Mouse (Mus musculus) heart, embryonic 12.5 days (tissue): ENCODE measurements around the gene Tmem259. TPM values are rescaled to one million over a fixed set of nuclear protein-coding genes. Genes with fewer than 3 reads are reported as not detected.
A peak's percentile ranks its signal among the peaks of the same experiment; 100 is the strongest.

Experiments used
- ATAC-seq: fragments of 200-750 bp; cut with Nextera tagmentation; 2 replicates; pipeline ENCODE4 v1.8.0; 2017; ENCODE audit warnings: moderate TSS enrichment, moderate library complexity; ENCODE audit not compliant: insufficient number of reproducible peaks, low FRiP score
- H3K27ac ChIP-seq: fragments of 300-500 bp; sonication (generic); 2 replicates; pipeline ENCODE4 v1.5.1; 2016; ENCODE audit warnings: mild to moderate bottlenecking, moderate library complexity; ENCODE audit not compliant: poor library complexity, severe bottlenecking
- H3K27me3 ChIP-seq: fragments of 300-500 bp; sonication (generic); replicated peaks from 2 replicates; pipeline ENCODE4 v1.6.1; 2016; ENCODE audit warnings: mild to moderate bottlenecking, moderate library complexity
- H3K36me3 ChIP-seq: fragments of 300-500 bp; sonication (generic); 2 replicates; pipeline ENCODE4 v1.6.1; 2016; ENCODE audit warnings: mild to moderate bottlenecking, moderate library complexity
- H3K4me1 ChIP-seq: fragments of 300-500 bp; sonication (generic); replicated peaks from 2 replicates; pipeline ENCODE4 v1.6.1; 2016; ENCODE audit warnings: mild to moderate bottlenecking
- H3K4me2 ChIP-seq: fragments of 300-500 bp; sonication (generic); 2 replicates; pipeline ENCODE4 v1.6.1; 2016; ENCODE audit warnings: mild to moderate bottlenecking, moderate library complexity
- H3K4me3 ChIP-seq: fragments of 300-500 bp; sonication (generic); 2 replicates; pipeline ENCODE4 v1.5.1; 2016; ENCODE audit warnings: mild to moderate bottlenecking
- H3K9ac ChIP-seq: fragments of 300-500 bp; sonication (generic); 2 replicates; pipeline ENCODE4 v1.6.1; 2016; ENCODE audit warnings: mild to moderate bottlenecking, moderate library complexity
- H3K9me3 ChIP-seq: fragments of 300-500 bp; sonication (generic); replicated peaks from 2 replicates; pipeline ENCODE4 v1.6.1; 2016; ENCODE audit warnings: mild to moderate bottlenecking, moderate library complexity
- WGBS: fragments of 180-500 bp; shearing (Covaris S2); methylation state at CpG from one replicate; pipeline ENCODE4 v1.1.7; 2016; 5-methylcytosine and 5-hydroxymethylcytosine counted together
- polyA plus RNA-seq: library from polyadenylated mRNA; unstranded; fragments of >200 nt; fragmentation: Nextera tagmentation; extraction: Ambion mirVana; gene quantifications from 2 replicates; pipeline ENCODE4 v1.2.1, GENCODE M21; 2016

Tmem259 gene
- polyA plus RNA-seq, 1 experiment from 2014 or later: 20.8 TPM

DNA sequence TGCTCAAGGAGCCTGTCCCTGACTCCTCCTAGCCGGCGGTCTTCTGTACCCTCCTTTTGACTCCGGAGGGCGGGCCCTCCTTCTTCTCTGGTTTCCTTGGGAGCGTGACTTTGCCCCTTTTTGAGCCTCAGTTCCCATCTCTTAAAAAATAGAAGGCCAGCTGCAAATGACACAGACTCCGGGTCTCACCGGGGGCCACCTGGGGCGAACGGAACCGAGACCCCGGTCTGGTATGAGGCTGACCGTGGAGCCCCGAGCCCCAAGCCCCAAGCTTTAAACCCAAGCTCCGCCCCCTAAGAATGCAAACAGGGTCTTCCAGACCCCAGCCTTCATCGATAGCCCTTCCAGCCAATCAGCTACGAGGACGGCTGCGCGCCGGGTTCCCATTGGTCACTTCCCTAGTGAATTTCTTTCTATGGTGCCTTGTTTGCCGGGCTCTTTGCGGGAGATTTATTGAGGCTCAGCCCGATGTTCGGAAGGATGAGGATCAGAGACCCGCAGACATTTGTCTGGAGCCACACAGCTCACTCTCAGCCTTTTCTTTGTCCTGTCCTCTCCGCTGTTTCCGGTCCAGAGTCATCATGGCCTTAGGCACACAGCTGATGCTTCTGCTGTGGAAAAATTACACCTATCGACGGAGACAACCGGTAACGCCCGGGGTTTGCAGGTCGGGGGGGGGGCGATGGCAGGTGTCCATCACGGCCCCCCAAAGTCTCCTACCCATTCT lies 13.1 kb upstream of the Tmem259 start:
- under 1% methylated on average over 35 of the region's 35 CpGs for WGBS
- Histone ChIP-seq H3K4me1 (peaks cover 20% of the 10 kb centered on the region), H3K9ac (peak overlapping the region; percentile 75), H3K27ac (peak overlapping the region; percentile 61), H3K9me3 (0 out of 2 replicates have a peak, but pooled peaks cover 5% of the 10 kb centered on the region), H3K36me3 (peaks cover 33% of the 10 kb centered on the region), H3K4me3 (peak overlapping the region; percentile 61), H3K4me2 (peak overlapping the region; percentile 93), H3K27me3 (peaks cover 29% of the 10 kb centered on the region)
- ATAC-seq: peak; percentile 68

DNA sequence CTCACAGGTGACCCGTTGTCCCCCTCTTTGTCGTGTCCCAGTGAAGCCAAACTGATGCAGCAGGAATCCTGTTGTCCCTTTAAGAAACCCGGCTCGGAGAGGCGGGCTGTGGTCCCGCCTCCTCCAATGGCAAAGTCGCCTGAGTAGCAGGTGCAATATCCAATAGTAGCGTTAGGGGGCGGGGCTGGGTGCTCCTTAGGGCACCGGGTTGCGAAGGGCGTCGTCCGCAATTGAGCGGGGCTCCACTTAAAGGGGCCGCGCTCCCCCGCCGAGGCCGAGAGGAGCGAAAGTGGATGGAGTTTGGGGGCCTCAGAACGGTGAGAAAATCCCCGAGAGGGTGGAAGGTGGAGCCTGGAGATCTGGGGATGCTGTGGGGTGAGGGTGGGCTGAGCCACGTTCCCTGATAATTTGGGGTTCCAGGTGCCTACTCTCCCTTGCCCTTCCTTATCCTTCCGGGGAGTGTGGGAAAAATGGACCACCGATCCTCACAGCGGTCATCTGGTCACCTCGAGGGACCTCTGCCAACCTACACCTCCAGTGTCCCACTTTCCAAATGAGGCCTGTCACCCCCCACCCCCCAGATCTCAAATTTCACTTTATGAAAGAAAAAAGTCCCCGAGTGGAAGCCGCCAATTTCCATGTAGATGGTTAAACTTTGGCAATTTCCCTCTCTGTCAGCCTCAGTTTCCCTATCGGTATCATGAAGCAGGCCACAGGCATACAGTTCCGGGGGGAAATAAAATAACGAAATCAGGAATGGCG lies 12.3 kb upstream of the Tmem259 start, which contains the start of gene Abca7:
Gene Abca7 (plus strand): TSS at position 223 of the 762 bp plus-strand sequence.
- peaks cover 8% of the 10 kb centered on the region; the same call in 1 of the 2 replicates for H3K9me3 ChIP-seq
- H3K4me3 ChIP-seq: peak within 1 kb of the TSS; percentile 61
- peaks cover 40% of the 10 kb centered on the region for H3K36me3 ChIP-seq
- under 1% methylated on average over 34 of the region's 34 CpGs for WGBS
- peaks cover 20% of the 10 kb centered on the region for H3K4me1 ChIP-seq
- H3K4me2 ChIP-seq: peak within 1 kb of the TSS; percentile 93
- ATAC-seq: peak; percentile 88
- peaks cover 22% of the 10 kb centered on the region for H3K27me3 ChIP-seq
- peak within 1 kb of the TSS; percentile 75 for H3K9ac ChIP-seq
- H3K27ac ChIP-seq: peak within 1 kb of the TSS; percentile 61

DNA sequence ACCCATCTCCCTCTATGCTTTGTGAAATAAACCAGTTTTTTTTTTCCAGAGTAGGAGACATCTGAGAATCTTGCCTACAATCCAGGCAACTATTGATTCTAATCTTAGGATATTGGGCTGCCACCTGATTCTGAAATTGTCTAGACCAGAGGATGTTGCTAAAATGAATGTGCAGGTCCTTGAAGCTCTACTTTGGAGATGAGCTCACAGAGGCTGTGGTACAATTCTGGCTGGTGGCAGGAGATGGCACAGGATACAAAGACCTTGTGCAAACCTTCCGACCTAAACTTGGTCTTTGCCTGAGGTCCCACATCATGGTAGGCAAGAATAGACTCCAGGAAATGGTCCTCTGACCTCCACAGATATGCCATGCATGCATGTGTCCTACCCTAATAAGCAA lies 11.5 kb upstream of the Tmem259 start:
- H3K9me3 ChIP-seq: peaks cover 12% of the 10 kb centered on the region; the same call in 1 of the 2 replicates
- H3K4me3 ChIP-seq: no peak overlapping the region
- H3K4me1 ChIP-seq: peaks cover 26% of the 10 kb centered on the region
- peaks cover 16% of the 10 kb centered on the region for H3K27me3 ChIP-seq
- WGBS: 74% methylated on average over 1 of the region's 1 CpGs
- no peak overlapping the region for H3K9ac ChIP-seq
- ATAC-seq: no peak
- H3K4me2 ChIP-seq: no peak overlapping the region
- no peak overlapping the region; the same call in 1 of the 2 replicates for H3K27ac ChIP-seq
- H3K36me3 ChIP-seq: peaks cover 48% of the 10 kb centered on the region

DNA sequence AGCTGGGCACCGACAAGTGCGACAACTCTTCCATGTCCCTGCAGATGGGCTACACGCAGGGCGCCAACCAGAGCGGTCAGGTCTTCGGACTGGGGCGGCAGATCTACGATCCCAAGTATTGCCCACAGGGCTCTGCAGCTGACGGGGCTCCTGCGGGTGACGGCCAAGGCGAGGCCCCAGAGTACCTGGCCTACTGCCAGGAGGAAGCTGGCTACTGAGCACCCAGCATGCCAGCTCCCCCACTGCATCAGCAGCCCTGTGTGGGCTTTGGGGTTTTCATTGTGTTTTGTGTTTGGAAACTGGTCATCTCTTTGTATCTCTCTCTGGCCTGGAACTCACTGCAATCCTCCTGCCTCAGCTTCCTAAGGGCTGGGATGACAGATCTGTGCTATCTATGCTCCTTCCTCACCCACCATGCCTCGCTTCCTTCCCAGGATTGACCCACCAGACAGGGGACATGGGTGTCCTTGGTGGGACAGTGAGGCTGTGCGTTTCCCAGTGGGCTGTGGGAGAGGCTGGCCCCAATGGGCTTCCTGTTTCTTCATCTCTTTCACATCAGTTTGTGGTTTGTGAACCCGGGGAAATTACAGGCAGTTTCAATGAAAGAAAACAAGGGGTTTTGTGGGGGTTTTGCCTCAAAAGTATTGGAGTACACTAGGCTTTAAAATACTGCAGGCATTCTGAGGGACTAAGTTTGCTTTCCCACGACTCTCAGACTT lies 10.4 kb upstream of the Tmem259 start:
- no peak overlapping the region for H3K4me2 ChIP-seq

DNA sequence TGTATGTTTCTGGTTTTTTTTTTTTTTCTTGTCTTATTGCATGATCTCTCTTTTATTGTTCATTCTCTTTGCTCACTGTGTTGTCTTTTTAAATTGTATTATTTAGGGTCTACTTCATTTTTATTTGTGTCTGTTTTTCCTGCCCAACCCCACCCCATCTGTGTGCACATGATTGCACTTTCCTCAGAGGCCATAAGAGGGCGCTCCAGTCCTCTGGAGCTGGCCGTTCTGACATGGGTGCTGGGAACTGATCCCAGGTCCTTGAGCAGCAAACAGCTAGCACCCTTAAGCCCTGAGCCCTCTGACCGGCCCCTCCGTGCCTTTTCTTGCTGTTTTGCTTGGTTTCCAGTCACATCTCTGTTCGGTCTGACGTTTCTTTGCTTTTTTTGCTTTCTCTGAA lies 7.4 kb upstream of the Tmem259 start:
- 88% methylated on average over 6 of the region's 6 CpGs for WGBS
- no peak overlapping the region for H3K4me3 ChIP-seq
- peaks cover 49% of the 10 kb centered on the region for H3K36me3 ChIP-seq
- no peaks in the 10 kb centered on the region for H3K27me3 ChIP-seq
- no peak overlapping the region for H3K4me2 ChIP-seq
- H3K4me1 ChIP-seq: peaks cover 39% of the 10 kb centered on the region
- H3K27ac ChIP-seq: no peak overlapping the region
- H3K9ac ChIP-seq: no peak overlapping the region
- H3K9me3 ChIP-seq: peaks cover 12% of the 10 kb centered on the region; the same call in 1 of the 2 replicates
- ATAC-seq: no peak

More for the DNA sequence above, 10.4 kb upstream of the Tmem259 start:
- H3K4me1 ChIP-seq: peaks cover 34% of the 10 kb centered on the region
- H3K4me3 ChIP-seq: no peak overlapping the region
- peaks cover 49% of the 10 kb centered on the region for H3K36me3 ChIP-seq
- ATAC-seq: no peak
- 86% methylated on average over 16 of the region's 16 CpGs for WGBS
- peaks cover 12% of the 10 kb centered on the region; the same call in 1 of the 2 replicates for H3K9me3 ChIP-seq
- peaks cover 12% of the 10 kb centered on the region for H3K27me3 ChIP-seq
- no peak overlapping the region for H3K9ac ChIP-seq
- no peak overlapping the region for H3K27ac ChIP-seq

DNA sequence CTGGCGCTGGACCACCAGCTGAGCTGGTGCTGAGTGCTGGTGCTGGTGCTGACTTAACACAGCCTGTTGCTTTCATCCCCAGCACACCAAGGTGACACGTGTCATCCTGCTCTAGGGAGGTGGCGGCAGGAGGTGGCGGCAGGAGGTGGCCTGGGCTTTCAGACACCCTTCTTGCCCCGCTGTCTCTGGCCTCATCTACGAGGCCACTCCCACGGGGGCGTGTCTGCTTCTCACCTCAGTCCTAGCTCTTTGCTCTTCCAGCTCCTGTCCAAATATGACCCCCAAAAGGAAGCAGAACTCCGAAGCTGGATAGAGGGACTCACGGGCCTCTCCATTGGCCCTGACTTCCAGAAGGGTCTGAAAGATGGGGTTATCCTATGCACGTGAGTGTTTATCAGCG lies 7.0 kb upstream of the Tmem259 start:
- no peak for ATAC-seq
- Histone ChIP-seq H3K4me3 (no peak overlapping the region), H3K9ac (no peak overlapping the region), H3K36me3 (peaks cover 49% of the 10 kb centered on the region), H3K27me3 (no peaks in the 10 kb centered on the region), H3K4me1 (peaks cover 43% of the 10 kb centered on the region), H3K4me2 (peak overlapping the region; percentile 37), H3K27ac (no peak overlapping the region), H3K9me3 (peaks cover 12% of the 10 kb centered on the region; the same call in 1 of the 2 replicates)
- 72% methylated on average over 12 of the region's 12 CpGs for WGBS

DNA sequence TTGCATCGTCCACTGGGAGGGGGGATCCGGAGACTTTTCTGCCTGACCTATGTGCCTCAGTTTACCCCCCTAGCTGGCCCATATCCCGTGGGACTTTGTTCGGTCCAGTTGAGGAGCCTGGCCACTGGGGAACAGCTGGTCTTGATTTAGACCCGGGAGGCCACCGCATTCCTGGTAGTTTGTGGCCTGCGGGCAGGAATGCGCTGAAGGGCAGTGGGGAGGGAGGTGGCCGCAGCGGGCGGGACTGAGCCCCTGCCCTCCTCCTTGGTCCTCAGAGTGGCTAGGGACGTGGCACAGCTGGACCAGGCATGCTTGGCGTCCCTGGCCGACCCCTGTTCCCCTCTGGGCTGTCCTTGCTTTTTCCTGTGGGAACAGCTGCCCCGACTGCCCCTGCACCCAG lies 5.7 kb upstream of the Tmem259 start:
- Histone ChIP-seq H3K4me1 (peaks cover 49% of the 10 kb centered on the region), H3K9me3 (peaks cover 12% of the 10 kb centered on the region; the same call in 1 of the 2 replicates), H3K4me2 (peak overlapping the region; percentile 90), H3K27me3 (no peaks in the 10 kb centered on the region), H3K4me3 (peak overlapping the region; percentile 82), H3K36me3 (peaks cover 43% of the 10 kb centered on the region), H3K9ac (peak overlapping the region; percentile 89), H3K27ac (peak overlapping the region; percentile 94)
- ATAC-seq: no peak
- 12% methylated on average over 15 of the region's 15 CpGs for WGBS

DNA sequence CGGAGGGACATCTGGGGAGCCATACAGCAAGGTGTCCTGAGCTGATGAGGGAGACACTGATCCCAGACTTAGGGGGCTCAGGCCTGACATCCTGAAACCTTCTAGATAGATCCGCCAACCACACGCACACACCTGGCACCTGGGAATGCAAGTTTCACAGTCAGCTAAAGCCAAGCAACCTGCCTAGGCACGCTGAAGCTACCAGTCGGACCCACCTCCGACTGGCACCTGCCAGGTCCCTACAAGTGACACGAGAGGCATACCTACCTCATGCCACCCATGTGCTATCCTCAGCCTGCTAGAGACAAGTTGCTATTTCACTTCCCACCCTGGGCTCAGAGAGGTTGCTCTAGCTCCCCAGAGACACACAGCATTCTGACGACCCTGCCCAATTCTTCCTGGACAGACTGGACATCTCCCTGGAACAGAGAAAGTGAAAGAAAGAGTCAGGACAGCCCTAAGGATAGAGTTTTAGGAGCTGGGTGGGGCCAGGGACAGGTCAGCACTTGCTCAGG lies 5.2 kb upstream of the Tmem259 start:
- WGBS: 27% methylated on average over 8 of the region's 8 CpGs
- peak overlapping the region; percentile 82 for H3K4me3 ChIP-seq
- no peak for ATAC-seq
- H3K9me3 ChIP-seq: peaks cover 12% of the 10 kb centered on the region; the same call in 1 of the 2 replicates
- H3K4me2 ChIP-seq: peak overlapping the region; percentile 90
- peak overlapping the region; percentile 89 for H3K9ac ChIP-seq
- peak overlapping the region; percentile 94 for H3K27ac ChIP-seq
- H3K36me3 ChIP-seq: peaks cover 37% of the 10 kb centered on the region
- peaks cover 48% of the 10 kb centered on the region for H3K4me1 ChIP-seq
- no peaks in the 10 kb centered on the region for H3K27me3 ChIP-seq

DNA sequence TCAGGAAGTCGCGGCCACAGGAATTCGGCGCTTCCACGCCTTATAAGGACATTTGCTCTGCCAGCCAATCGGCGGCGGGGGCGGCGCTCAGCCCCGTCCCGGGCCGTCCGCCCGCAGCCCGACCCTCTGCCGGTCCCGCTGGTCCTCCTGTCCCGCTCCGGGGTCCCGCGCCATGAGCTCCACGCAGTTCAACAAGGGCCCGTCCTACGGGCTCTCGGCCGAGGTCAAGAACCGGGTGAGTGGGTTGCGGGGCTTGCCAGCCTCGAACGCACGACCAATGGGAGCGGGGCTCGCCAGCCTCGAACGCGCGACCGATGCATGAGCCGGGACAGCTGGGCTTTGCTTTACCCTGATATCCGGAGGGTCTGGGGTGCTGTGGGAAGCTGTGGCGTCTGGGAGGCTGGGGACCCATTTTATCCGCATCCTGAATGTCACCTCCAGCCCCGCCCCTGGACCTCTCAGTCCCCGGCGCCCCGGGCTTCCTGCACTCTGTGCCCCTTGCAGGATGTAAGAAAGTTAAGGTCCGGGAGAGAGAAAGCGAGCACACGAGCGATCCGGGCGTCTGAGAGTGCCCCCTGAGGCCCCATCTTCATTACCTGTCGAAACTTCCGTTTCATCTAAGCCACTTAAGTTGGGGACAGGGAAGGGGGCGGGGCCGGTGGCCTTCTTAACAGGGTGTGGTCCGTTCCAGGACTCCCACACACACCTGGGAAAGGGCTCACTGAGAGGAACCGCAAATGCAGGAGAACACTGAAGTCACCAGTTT lies 4.6 kb upstream of the Tmem259 start, which contains the start of gene Cnn2:
Gene Cnn2 (plus strand): TSS at position 79 of the 766 bp plus-strand sequence.
- peak; percentile 7; the same call in 1 of the 2 replicates for ATAC-seq
- peaks cover 46% of the 10 kb centered on the region for H3K4me1 ChIP-seq
- peak within 1 kb of the TSS; percentile 94 for H3K27ac ChIP-seq

More for the DNA sequence above, 4.6 kb upstream of the Tmem259 start, which contains the start of gene Cnn2:
- Histone ChIP-seq H3K4me3 (peak within 1 kb of the TSS; percentile 82), H3K9me3 (peaks cover 12% of the 10 kb centered on the region; the same call in 1 of the 2 replicates), H3K27me3 (no peaks in the 10 kb centered on the region), H3K4me2 (peak within 1 kb of the TSS; percentile 90), H3K9ac (peak within 1 kb of the TSS; percentile 89), H3K36me3 (peaks cover 31% of the 10 kb centered on the region)
- under 1% methylated on average over 59 of the region's 59 CpGs for WGBS
